Mouse (Mus musculus) retina, embryonic 14.5 days (tissue): ENCODE data around the gene Slain2.
"Not testable (repeated sequence)": the region's sequence is repeated elsewhere in the genome, so short reads cannot be mapped to it uniquely, and the experiment has no call there.

ENCODE experiments used
- DNase-seq: peaks from one replicate; pipeline ENCODE4 v3.0.0-alpha.2; 2015; ENCODE audit warnings: low spot score

Gene Slain2

DNA sequence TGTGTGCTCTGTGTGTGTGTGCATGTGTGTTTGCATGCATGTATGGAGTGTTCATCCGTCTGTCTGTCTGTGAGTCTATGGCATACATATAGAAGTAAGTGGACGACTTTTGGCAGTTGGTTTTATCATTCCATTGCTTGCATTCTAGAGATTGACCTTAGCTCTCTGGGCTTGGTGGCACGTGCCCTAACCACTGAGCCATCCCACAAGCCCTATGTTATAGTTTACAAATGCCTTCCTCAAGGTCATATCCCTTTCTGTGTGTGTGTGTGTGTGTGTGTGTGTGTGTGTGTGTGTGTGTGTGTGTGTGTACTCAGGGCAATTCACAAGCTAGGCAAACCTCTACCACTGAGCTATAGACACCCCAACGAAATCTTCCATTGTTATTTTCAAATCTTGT, 12.2 kb upstream of the Slain2 start:
- DNase-seq, result no peak

- peak; percentile 26 for DNase-seq
Observed at GRCm38 (mm10) chr5:72902312-72902711, 11.8 kb upstream of the Slain2 start.

DNA sequence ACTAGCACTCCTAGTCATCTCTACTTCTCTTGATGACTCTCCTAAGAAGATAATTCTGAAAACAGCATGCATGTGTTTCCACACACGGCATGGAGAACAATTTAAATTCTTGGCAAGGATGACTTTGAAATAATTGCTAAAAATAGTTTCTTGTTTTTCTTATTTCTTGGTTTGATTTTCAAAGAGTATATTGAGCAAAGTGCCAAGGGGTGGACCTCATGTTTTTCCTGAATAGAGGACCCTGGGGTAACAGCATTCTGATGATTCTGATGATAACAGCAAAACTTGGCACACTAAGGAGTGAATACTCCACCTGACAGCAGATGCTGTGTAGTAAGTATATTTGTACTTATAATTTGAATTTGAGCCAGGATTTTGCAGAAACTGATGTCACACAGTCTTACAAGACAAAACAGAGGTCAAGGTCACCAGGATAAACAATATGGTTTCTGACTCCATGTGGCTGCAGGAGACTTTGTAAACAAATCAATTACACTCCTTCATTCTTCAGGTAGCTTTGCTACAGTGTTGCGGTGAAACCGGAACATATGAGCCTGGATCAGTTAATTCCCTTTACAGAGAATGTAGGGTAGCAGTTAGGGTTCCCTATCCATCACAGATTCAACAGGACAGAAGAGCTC, 11.1 kb upstream of the Slain2 start:
- no peak for DNase-seq

GRCm38 (mm10) chr5:72904903-72905790, 9.0 kb upstream of the Slain2 start:
- DNase-seq, result no peak

- no peak for DNase-seq
Observed at GRCm38 (mm10) chr5:72907402-72907801, 6.7 kb upstream of the Slain2 start.

DNA sequence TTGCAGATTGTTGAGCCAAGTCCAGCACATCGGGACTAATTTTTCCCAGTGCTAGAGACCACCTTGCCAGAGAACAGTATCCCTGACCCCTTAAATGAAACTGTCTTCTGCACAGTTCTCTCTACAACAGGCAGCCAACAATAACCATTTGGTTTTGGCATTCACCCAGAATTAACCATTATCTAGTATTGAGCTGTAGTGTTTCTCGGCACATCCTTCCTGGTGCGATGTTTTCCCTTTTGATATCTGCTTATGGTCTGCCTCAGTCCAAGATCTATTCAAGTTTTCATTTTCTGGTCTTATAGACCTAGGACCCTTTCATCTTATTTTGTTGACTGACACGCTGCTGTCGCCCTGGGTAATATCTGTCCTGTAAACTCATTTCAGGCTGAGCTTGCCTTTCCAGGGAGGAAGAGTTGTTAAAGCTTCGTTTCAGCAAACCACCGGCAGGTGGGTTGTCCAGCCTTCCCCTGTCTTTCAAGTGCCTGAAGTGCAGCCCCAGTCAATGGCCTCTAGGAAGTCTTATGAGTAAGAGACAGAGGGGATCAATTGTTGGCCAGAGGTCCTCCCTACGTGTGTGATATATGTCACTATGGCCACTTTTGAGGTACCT, 5.7 kb upstream of the Slain2 start:
- no peak for DNase-seq

- no peak for DNase-seq
Observed at GRCm38 (mm10) chr5:72909363-72909762, 4.7 kb upstream of the Slain2 start.

DNA sequence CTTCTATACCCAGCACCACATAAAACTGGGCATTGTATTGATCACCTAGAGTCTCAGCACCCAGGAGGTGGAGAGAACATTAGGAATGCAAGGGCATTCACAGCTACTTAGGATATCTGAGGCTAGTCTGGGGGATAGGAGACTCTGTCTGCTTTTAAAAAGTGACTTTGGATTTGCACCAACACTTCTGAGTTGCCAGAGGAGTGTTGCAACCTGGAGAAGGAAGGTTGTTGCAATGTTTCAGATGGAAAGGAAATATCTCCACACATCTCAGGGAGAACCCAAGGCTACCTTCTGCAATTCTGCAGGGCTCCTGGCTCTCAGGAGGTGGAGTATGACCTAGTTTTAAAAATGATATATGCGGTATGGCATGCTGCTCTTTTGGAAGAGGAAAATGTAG, 3.7 kb upstream of the Slain2 start:
- DNase-seq, result no peak

- no peak for DNase-seq
Observed at GRCm38 (mm10) chr5:72911284-72911683, 2.8 kb upstream of the Slain2 start.

DNA sequence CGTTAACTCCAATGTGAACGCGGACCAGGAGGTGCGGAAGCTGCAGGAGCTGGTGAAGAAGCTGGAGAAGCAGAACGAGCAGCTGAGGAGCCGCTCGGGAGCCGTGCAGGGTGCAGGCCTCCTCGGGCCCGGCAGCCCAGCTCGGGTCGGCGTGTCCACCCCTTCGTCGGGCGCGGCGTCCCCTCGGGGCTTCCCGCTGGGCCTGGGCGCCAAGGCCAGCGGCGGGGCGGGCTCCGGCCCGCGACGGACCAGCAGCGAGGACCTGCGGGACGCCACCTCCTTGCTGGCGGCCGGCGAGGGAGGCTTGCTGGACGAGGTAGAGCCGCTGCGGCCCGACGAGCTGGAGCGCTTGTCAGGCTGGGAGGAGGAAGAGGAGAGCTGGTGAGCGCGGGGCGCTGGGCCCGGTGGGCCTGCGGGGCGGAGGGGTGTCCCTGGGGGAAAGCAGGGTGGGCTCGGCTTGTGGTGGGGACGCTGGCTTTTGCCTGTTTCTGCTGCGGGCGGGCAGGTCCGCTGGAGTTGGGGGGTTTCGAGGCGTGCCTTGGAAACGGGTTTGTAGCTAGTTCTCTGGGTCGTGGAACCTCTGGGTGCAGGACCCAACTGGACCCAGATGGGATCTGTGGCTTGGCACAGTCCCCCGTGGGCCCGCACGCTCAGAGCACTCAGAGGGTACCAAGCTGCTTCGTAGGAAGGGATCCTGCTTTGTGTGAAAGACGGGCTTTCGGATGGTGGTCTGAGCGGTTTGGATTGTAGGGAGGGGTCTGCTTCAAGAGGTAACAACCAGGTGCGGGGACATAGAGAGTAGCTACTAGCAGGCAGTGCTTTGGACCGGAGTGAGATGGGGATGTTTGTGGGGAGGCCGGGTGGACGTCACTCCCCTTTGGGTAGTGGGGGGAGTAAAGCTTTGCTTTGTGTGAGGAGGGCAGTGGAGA, 793 bp downstream of the Slain2 start:
- peak; percentile 57 for DNase-seq

DNA sequence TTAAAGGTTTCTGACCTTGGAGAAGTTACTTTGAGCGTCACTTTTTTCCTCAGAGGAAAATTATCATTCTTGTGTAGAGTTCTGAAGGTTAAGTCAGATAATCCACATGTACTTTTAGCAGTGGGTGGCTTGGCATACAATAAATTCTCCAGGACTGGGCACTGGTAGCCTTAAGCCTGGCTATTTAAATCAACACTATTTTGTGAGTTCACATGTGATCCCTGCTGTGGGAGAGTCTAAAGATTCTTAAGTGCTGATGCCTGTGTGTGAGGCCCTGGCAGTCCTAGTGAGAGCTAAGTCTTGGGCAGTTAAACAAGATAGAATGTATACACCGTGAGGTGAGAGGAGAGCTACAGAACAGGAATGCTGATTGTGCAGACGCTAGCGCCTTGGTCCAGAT, 1.9 kb downstream of the Slain2 start:
- no peak for DNase-seq

DNA sequence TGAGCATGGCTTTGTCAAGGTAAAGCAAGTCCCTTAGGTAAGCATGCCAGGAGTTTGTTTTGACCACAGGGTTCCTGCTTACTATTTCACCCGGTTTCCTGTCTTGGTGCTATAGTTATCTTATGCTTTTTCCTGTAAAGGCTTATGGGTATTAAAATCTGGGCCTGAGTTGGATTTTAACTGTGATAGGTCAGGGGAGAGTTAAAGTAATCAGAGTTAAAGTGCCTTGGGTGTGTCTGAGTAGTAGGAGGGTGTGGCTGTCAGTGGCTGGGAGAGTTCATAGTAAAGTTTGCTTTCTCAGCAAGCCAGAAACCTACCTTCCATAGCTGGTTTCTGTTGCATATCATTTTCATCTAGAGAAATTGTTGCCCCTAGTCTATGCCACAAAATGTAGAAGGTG, 2.7 kb downstream of the Slain2 start:
- no peak for DNase-seq

DNA sequence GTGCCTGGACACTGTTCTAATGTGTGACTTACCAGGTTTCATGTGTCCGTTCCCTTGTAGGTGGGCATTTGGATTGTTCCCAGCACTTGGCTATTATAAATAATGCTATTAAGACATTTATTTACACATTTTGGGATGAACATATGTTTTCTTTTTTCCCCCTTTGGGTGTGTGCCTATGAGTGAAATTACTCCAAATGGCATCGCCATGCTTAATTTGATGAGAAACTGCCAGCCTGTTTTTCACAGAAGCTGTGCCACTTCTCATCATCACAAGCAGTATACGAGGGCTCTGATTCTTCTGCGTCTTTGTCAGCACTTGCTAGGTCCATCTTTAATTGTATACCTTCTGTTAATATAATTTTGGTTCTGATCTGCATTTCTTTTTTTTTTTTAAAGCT, 6.3 kb downstream of the Slain2 start:
- DNase-seq, result no peak

- no peak for DNase-seq
Observed at GRCm38 (mm10) chr5:72921171-72921570, 7.1 kb downstream of the Slain2 start.

- no peak for DNase-seq
Observed at GRCm38 (mm10) chr5:72922796-72923195, 8.7 kb downstream of the Slain2 start.

DNA sequence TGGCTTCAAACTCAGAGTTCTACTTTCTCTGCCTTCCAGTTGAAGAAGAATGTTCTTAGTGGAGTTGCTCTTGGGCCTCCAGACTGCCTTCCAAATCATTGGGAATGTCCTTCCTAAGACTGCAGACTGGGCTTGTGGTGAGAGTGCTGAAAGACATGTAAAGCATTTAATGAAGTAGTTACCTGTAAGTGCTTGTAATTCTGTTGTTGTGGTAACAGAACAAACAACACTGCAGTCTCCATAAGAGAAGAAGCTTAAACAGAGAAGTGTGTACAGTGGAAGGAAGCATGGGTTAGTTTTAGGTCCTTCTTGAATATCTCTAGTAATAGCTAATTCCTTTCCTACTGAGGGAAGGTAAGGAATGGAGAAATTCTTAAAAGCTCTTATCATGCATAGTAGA, 13.0 kb downstream of the Slain2 start:
- DNase-seq, result no peak

DNA sequence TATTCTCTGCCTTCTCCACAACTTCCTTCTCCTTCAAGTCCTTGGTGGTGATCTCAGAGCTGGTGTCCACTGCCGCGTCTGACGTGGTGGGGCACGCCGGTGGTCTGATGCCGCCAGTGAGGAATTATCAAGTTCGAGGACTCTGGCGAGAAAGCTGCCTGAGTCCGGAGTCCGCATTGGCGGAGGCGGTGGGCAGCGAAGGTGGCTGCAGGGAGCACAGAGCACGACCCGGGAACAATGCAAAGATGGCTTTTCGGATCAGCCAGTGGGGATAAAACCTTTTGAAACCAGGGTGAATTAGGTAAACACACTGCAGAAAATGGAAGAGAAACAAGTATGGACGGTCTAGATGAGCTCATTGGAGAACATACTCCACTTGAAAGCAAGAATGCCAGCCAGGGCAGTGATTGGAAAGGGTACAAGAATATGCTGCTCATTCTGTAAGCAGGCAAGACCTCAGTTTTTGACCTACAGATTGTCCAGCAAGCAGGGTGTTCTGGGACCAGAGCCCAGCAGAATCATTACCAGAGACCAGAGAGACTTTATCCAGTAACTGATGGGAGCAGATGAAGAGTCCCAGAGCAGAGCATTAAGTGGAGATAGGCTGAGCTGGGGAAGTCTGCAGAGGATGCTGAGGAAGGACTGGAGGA, 19.0 kb downstream of the Slain2 start:
- no peak for DNase-seq

GRCm38 (mm10) chr5:72938421-72938820, 24.3 kb downstream of the Slain2 start:
- not testable (repeated sequence) for DNase-seq

DNA sequence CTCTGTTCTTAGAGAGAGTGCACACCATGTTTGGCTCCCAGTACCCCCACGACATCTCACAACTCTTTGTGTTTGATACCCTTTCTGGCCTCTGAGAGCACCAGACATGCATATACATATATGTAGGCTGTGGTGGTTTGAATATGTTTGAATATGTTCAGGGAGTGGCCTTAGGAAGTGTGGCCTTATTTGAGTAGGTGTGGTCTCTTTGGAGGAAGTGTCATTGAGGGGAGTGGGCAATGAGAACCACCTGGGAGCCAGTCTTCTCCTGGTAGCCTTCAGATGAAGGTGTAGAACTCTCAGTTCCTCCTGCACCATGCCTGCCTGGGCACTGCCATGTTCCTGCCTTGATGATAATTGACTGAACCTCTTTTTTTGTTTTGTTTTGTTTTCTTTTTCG, 25.2 kb downstream of the Slain2 start:
- DNase-seq, result no peak

DNA sequence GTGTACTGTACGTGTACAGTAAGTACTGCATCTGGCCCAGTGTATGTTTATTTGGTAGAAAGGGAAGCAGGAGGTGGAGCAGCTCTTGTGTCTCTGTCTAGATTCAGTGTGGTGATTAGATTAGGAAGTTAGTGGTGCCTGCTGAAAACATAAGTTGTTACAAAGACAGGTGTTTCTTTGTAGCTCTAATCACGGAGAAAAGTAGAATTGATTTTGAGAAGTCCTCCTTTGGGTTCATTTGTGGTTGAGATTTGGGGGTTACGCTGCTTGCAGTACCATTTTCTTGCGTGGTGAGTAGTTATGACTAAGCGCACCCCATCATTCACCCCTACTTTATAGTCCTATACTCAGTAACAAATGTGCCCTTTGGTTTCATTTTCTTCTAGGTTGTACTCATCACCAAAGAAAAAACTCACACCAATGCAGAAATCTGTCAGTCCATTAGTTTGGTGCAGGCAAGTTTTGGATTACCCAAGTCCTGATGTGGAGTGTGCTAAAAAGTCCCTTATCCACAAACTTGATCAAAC, 26.9 kb downstream of the Slain2 start:
- DNase-seq, result no peak

- no peak for DNase-seq
Observed at GRCm38 (mm10) chr5:72948136-72948535, 34.0 kb downstream of the Slain2 start.
